Mouse (Mus musculus): ENCODE results near the gene Fam78a. TPM values are rescaled to one million over a fixed set of nuclear protein-coding genes. Genes with fewer than 3 reads are reported as not detected.
"Not testable (repeated sequence)": the region's sequence is repeated elsewhere in the genome, so short reads cannot be mapped to it uniquely, and the experiment has no call there.

The Fam78a gene
- polyA plus RNA-seq, 1 experiment from 2014 or later, result 1.6 TPM

GRCm38 (mm10) chr2:32052418-32052817 is 32.2 kb downstream of the Fam78a start:
- ATAC-seq (replicated peaks; ENCODE audit: low FRiP score), result no peak
- H3K27ac ChIP-seq, result no peak overlapping the region
- no peak overlapping the region for H3K9ac ChIP-seq
- H3K9me3 ChIP-seq (replicated peaks), result no peaks in the 10 kb centered on the region
- peaks cover 53% of the 10 kb centered on the region for H3K36me3 ChIP-seq
- no peak overlapping the region for H3K4me2 ChIP-seq
- H3K4me3 ChIP-seq (replicated peaks), result no peak overlapping the region
- no peaks in the 10 kb centered on the region for H3K27me3 ChIP-seq
- WGBS, result 91% methylated on average over 7 of the region's 7 CpGs
- no peaks in the 10 kb centered on the region for H3K4me1 ChIP-seq

GRCm38 (mm10) chr2:32051791-32052190 is 32.9 kb downstream of the Fam78a start:
- Histone ChIP-seq H3K4me3 (replicated peaks) (no peak overlapping the region), H3K27me3 (no peaks in the 10 kb centered on the region), H3K9me3 (replicated peaks) (no peaks in the 10 kb centered on the region), H3K4me2 (no peak overlapping the region), H3K4me1 (no peaks in the 10 kb centered on the region), H3K36me3 (peaks cover 59% of the 10 kb centered on the region), H3K9ac (no peak overlapping the region), H3K27ac (no peak overlapping the region)
- WGBS, result 86% methylated on average over 8 of the region's 8 CpGs
- no peak for ATAC-seq (replicated peaks; ENCODE audit: low FRiP score)

GRCm38 (mm10) chr2:32047323-32047722 is 37.3 kb downstream of the Fam78a start:
- no peak for ATAC-seq (replicated peaks; ENCODE audit: low FRiP score)
- peaks cover 13% of the 10 kb centered on the region for H3K4me1 ChIP-seq
- H3K27me3 ChIP-seq, result no peaks in the 10 kb centered on the region
- H3K9ac ChIP-seq, result no peak overlapping the region
- no peaks in the 10 kb centered on the region for H3K9me3 ChIP-seq (replicated peaks)
- 95% methylated on average over 10 of the region's 10 CpGs for WGBS
- no peak overlapping the region for H3K4me2 ChIP-seq
- H3K4me3 ChIP-seq (replicated peaks), result no peak overlapping the region
- peaks cover 96% of the 10 kb centered on the region for H3K36me3 ChIP-seq
- no peak overlapping the region for H3K27ac ChIP-seq

GRCm38 (mm10) chr2:32046009-32046408 is 38.6 kb downstream of the Fam78a start:
- no peaks in the 10 kb centered on the region for H3K27me3 ChIP-seq
- H3K4me3 ChIP-seq (replicated peaks), result no peak overlapping the region
- no peak overlapping the region for H3K9ac ChIP-seq
- ATAC-seq (replicated peaks; ENCODE audit: low FRiP score), result no peak
- H3K27ac ChIP-seq, result no peak overlapping the region
- H3K36me3 ChIP-seq, result peaks cover 96% of the 10 kb centered on the region
- peaks cover 13% of the 10 kb centered on the region for H3K4me1 ChIP-seq
- H3K4me2 ChIP-seq, result no peak overlapping the region
- WGBS, result 53% methylated on average over 10 of the region's 10 CpGs
- no peaks in the 10 kb centered on the region for H3K9me3 ChIP-seq (replicated peaks)

GRCm38 (mm10) chr2:32045375-32045774 is 39.3 kb downstream of the Fam78a start:
- Histone ChIP-seq H3K36me3 (peaks cover 96% of the 10 kb centered on the region), H3K4me1 (peaks cover 13% of the 10 kb centered on the region), H3K4me3 (replicated peaks) (no peak overlapping the region), H3K4me2 (no peak overlapping the region), H3K27ac (0 out of 2 replicates have a peak overlapping the region, but pooled peaks have one; percentile 4), H3K27me3 (no peaks in the 10 kb centered on the region), H3K9me3 (replicated peaks) (no peaks in the 10 kb centered on the region), H3K9ac (no peak overlapping the region)
- whole genome bisulfite sequencing, result 54% methylated on average over 6 of the region's 6 CpGs
- ATAC-seq (replicated peaks; ENCODE audit: low FRiP score), result 0 out of 2 replicates have a peak, but pooled peaks have one; percentile 40

GRCm38 (mm10) chr2:32043836-32044235 is 40.8 kb downstream of the Fam78a start:
- peaks cover 96% of the 10 kb centered on the region for H3K36me3 ChIP-seq

GRCm38 (mm10) chr2:32041087-32041486 is 43.6 kb downstream of the Fam78a start:
- peaks cover 9% of the 10 kb centered on the region for H3K4me1 ChIP-seq
- H3K27ac ChIP-seq, result no peak overlapping the region
- ATAC-seq (replicated peaks; ENCODE audit: low FRiP score), result no peak
- no peak overlapping the region for H3K4me3 ChIP-seq (replicated peaks)
- no peak overlapping the region for H3K4me2 ChIP-seq
- H3K27me3 ChIP-seq, result no peaks in the 10 kb centered on the region
- WGBS, result 91% methylated on average over 2 of the region's 2 CpGs
- H3K9me3 ChIP-seq (replicated peaks), result no peaks in the 10 kb centered on the region
- peaks cover 99% of the 10 kb centered on the region for H3K36me3 ChIP-seq
- H3K9ac ChIP-seq, result no peak overlapping the region

More at GRCm38 (mm10) chr2:32043836-32044235, 40.8 kb downstream of the Fam78a start:
- WGBS, result 68% methylated on average over 5 of the region's 5 CpGs
- Histone ChIP-seq H3K4me1 (peaks cover 13% of the 10 kb centered on the region), H3K4me3 (replicated peaks) (no peak overlapping the region), H3K9ac (no peak overlapping the region), H3K9me3 (replicated peaks) (no peaks in the 10 kb centered on the region), H3K27ac (no peak overlapping the region), H3K27me3 (no peaks in the 10 kb centered on the region), H3K4me2 (no peak overlapping the region)
- no peak for ATAC-seq (replicated peaks; ENCODE audit: low FRiP score)

GRCm38 (mm10) chr2:32040646-32041045 is 44.0 kb downstream of the Fam78a start:
- not testable (repeated sequence) for H3K4me2 ChIP-seq; H3K9ac ChIP-seq; H3K27ac ChIP-seq; H3K9me3 ChIP-seq (replicated peaks); H3K4me1 ChIP-seq; H3K4me3 ChIP-seq (replicated peaks); H3K27me3 ChIP-seq; ATAC-seq (replicated peaks; ENCODE audit: low FRiP score)
- 94% methylated on average over 9 of the region's 9 CpGs for WGBS
- H3K36me3 ChIP-seq, result peaks cover 97% of the 10 kb centered on the region

- H3K27me3 ChIP-seq, result no peaks in the 10 kb centered on the region
Observed at GRCm38 (mm10) chr2:32038661-32039081, 46.0 kb downstream of the Fam78a start.

GRCm38 (mm10) chr2:32037279-32037858 is 47.3 kb downstream of the Fam78a start:
- Histone ChIP-seq H3K4me3 (replicated peaks) (no peak overlapping the region), H3K9me3 (replicated peaks) (no peaks in the 10 kb centered on the region), H3K9ac (no peak overlapping the region), H3K36me3 (peaks cover 98% of the 10 kb centered on the region), H3K4me1 (no peaks in the 10 kb centered on the region), H3K27me3 (no peaks in the 10 kb centered on the region), H3K4me2 (no peak overlapping the region), H3K27ac (peak overlapping the region; percentile 22; the same call in 1 of the 2 replicates)
- ATAC-seq (replicated peaks; ENCODE audit: low FRiP score), result no peak
- 66% methylated on average over 6 of the region's 6 CpGs for WGBS

More at GRCm38 (mm10) chr2:32038661-32039081, 46.0 kb downstream of the Fam78a start:
- Histone ChIP-seq H3K9me3 (replicated peaks) (no peaks in the 10 kb centered on the region), H3K4me2 (no peak overlapping the region), H3K4me1 (no peaks in the 10 kb centered on the region), H3K36me3 (peaks cover 97% of the 10 kb centered on the region), H3K4me3 (replicated peaks) (no peak overlapping the region), H3K27ac (no peak overlapping the region), H3K9ac (no peak overlapping the region)
- 71% methylated on average over 8 of the region's 8 CpGs for WGBS
- ATAC-seq (replicated peaks; ENCODE audit: low FRiP score), result no peak

GRCm38 (mm10) chr2:32034206-32034605 is 50.5 kb downstream of the Fam78a start:
- H3K4me2 ChIP-seq, result no peak overlapping the region
- H3K27ac ChIP-seq, result no peak overlapping the region
- no peaks in the 10 kb centered on the region for H3K27me3 ChIP-seq
- no peak overlapping the region for H3K4me3 ChIP-seq (replicated peaks)
- H3K36me3 ChIP-seq, result peaks cover 98% of the 10 kb centered on the region
- no peak overlapping the region for H3K9ac ChIP-seq
- no peaks in the 10 kb centered on the region for H3K9me3 ChIP-seq (replicated peaks)
- no peak for ATAC-seq (replicated peaks; ENCODE audit: low FRiP score)
- H3K4me1 ChIP-seq, result no peaks in the 10 kb centered on the region
- 94% methylated on average over 6 of the region's 6 CpGs for WGBS

GRCm38 (mm10) chr2:32033436-32033835 is 51.2 kb downstream of the Fam78a start:
- WGBS, result 90% methylated on average over 6 of the region's 6 CpGs
- no peak for ATAC-seq (replicated peaks; ENCODE audit: low FRiP score)
- Histone ChIP-seq H3K9me3 (replicated peaks) (no peaks in the 10 kb centered on the region), H3K27ac (no peak overlapping the region), H3K36me3 (peaks cover 96% of the 10 kb centered on the region), H3K4me3 (replicated peaks) (no peak overlapping the region), H3K4me2 (no peak overlapping the region), H3K9ac (no peak overlapping the region), H3K4me1 (no peaks in the 10 kb centered on the region), H3K27me3 (no peaks in the 10 kb centered on the region)

- WGBS, result 71% methylated on average over 3 of the region's 3 CpGs
- H3K27ac ChIP-seq, result no peak overlapping the region
- H3K36me3 ChIP-seq, result peaks cover 94% of the 10 kb centered on the region
Observed at GRCm38 (mm10) chr2:32029636-32030035, 55.0 kb downstream of the Fam78a start.

More at GRCm38 (mm10) chr2:32029636-32030035, 55.0 kb downstream of the Fam78a start:
- no peaks in the 10 kb centered on the region for H3K9me3 ChIP-seq (replicated peaks)
- no peaks in the 10 kb centered on the region for H3K27me3 ChIP-seq
- H3K4me1 ChIP-seq, result no peaks in the 10 kb centered on the region
- H3K9ac ChIP-seq, result no peak overlapping the region
- ATAC-seq (replicated peaks; ENCODE audit: low FRiP score), result no peak
- no peak overlapping the region for H3K4me2 ChIP-seq
- H3K4me3 ChIP-seq (replicated peaks), result no peak overlapping the region
